Mouse (Mus musculus) C2C12 (cell line): Measurements from ENCODE around the gene Nasp.

Experiments used
- CEBPB ChIP-seq: IDR thresholded peaks from one replicate; pipeline ENCODE4 v1.6.1; 2011; ENCODE audit warnings: low read depth, mild to moderate bottlenecking, control low read depth, moderate library complexity
- CTCF ChIP-seq: IDR thresholded peaks from one replicate; pipeline ENCODE4 v1.5.1; 2011; ENCODE audit not compliant: control insufficient read depth, insufficient read depth, insufficient read length
- FOSL1 ChIP-seq: IDR thresholded peaks from one replicate; pipeline ENCODE4 v1.8.0; 2011; ENCODE audit warnings: mild to moderate bottlenecking, low read length; ENCODE audit not compliant: poor library complexity, insufficient read depth, severe bottlenecking
- MAX ChIP-seq: IDR thresholded peaks from one replicate; pipeline ENCODE4 v1.6.1; 2011; ENCODE audit warnings: mild to moderate bottlenecking, control low read depth
- MYOD1 ChIP-seq: IDR thresholded peaks from one replicate; pipeline ENCODE4 v1.6.1; 2011; ENCODE audit warnings: low read depth; ENCODE audit not compliant: control insufficient read depth, insufficient read length
- MYOG ChIP-seq: IDR thresholded peaks from one replicate; pipeline ENCODE4 v1.6.1; 2011; ENCODE audit not compliant: control insufficient read depth, insufficient read length; ENCODE audit errors: extremely low read depth
- USF1 ChIP-seq: IDR thresholded peaks from one replicate; pipeline ENCODE4 v1.6.1; 2011; ENCODE audit warnings: low read depth, mild to moderate bottlenecking, control low read depth, moderate library complexity

- TF ChIP-seq CTCF (no peak), USF1 (no peak), CEBPB (no peak), MAX (no peak), MYOD1 (no peak), MYOG (no peak), FOSL1 (no peak)
Measured at GRCm38 (mm10) chr4:116649411-116649810, 21.7 kb upstream of the Nasp start.
